Mouse (Mus musculus) E14TG2a.4 (cell line): Measurements from ENCODE around the gene Maml3.

Experiments used
- CTCF ChIP-seq: conservative IDR thresholded peaks from 2 replicates; pipeline ENCODE4 v1.5.1; 2014; ENCODE audit warnings: low read length
- POU5F1 ChIP-seq: IDR thresholded peaks from 2 replicates; pipeline ENCODE4 v1.6.1; 2014; ENCODE audit warnings: low read length, borderline replicate concordance

DNA sequence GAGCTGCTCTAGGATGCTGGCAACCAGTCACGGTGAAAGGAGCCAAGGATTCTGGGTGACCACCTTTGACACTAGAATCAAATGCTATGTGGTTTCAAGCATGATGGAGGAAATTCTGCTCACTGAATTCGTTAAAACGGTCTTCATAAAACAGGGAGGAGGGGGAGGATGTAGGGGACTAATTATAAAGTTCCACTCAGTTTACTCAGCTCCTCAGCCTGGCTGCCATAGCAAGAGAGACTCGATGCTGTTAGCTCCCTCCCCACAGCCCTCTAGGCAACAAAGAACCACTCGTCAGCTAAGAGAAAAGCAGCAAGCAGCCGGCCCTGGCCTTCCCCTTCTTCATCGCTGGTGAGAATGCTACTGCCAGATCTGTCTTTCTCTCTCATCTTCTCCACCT is 295.1 kb downstream of the Maml3 start:
- TF ChIP-seq CTCF = no peak
- TF ChIP-seq POU5F1 = no peak
